Mouse (Mus musculus): ENCODE data around the gene M1ap. TPM values are rescaled to one million over a fixed set of nuclear protein-coding genes. Genes with fewer than 3 reads are reported as not detected.
A peak's percentile ranks its signal among the peaks of the same experiment; 100 is the strongest.

Gene M1ap
- polyA plus RNA-seq, 2 experiments from 2014 or later = 0.74 to 1.4 TPM

- peak; percentile 84 for ATAC-seq
Measured at GRCm38 (mm10) chr6:83038496-83039012, 91.9 kb downstream of the M1ap start.

DNA sequence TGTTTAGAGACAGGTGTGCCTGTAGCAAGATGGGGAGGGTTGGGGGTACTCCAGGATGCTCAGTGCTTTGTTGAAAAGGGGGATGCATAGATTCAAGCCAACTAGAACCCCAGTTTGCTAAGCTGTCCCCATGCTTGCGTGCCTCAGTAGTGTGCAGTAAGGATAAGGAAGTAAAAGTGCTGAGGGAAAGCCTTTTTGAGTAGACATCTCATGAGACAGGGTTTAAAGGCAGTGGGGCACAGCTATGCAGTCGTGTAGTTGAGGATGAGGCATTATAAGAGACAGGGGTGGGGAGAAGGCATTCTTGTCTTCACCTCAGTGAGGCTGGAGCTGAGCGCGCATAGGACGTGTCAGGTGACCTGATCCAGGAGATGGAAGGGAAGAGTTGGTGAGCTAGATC, 93.9 kb downstream of the M1ap start:
- no peak for ATAC-seq

DNA sequence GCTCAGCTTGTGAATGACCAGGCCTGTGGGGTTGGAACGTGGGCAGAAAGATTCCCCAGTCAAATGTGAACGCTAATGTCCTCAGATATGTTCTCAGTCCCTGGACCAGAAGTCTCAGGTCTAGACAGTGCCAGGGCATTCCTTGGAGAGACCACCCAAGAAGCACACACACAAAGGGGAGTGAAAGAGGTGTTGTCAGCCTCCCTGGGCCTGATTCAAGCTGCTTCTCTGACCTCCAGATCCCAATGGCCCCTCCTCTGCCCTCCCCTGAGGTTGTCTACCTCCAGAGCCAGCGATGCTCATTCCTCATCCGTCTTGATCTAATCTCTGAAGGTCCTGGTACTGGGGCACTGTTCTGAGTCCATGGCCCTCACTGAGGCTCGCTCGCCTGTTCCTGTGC, 96.9 kb downstream of the M1ap start:
- no peak for ATAC-seq

- no peak for ATAC-seq
Measured at GRCm38 (mm10) chr6:83043993-83044392, 97.3 kb downstream of the M1ap start.

- ATAC-seq = no peak
Measured at GRCm38 (mm10) chr6:83044742-83045141, 98.0 kb downstream of the M1ap start.

DNA sequence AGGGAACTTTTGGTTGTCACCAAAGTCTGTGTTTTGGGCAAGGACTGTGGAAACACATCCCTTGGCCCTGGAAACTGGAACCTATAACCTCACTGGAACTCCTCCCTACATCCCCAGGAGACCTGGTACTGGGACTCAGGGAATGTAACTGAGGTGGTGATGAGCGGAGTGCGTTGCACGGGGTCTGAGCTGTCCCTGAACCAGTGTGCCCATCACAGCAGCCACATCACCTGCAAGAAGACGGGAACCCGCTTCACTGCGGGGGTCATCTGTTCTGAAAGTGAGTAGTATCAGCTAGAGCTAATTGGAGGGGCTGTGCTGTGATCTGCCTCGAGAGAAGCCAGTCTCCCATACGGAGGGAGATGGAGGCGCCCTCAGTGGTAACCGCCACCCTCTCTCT, 102.7 kb downstream of the M1ap start:
- ATAC-seq = no peak

- peak; percentile 9 for ATAC-seq
Measured at GRCm38 (mm10) chr6:83053136-83053960, 106.6 kb downstream of the M1ap start.

- ATAC-seq = peak; percentile 94
Measured at GRCm38 (mm10) chr6:83054074-83054851, 107.6 kb downstream of the M1ap start, which contains the start of gene Aup1. TSS of gene Aup1 (plus strand) at chr6:83054521.

GRCm38 (mm10) chr6:83054871-83055431, 108.2 kb downstream of the M1ap start, which contains the start of gene Htra2:
TSS of gene Htra2 (minus strand) at chr6:83055273.
- peak; percentile 7 for ATAC-seq

DNA sequence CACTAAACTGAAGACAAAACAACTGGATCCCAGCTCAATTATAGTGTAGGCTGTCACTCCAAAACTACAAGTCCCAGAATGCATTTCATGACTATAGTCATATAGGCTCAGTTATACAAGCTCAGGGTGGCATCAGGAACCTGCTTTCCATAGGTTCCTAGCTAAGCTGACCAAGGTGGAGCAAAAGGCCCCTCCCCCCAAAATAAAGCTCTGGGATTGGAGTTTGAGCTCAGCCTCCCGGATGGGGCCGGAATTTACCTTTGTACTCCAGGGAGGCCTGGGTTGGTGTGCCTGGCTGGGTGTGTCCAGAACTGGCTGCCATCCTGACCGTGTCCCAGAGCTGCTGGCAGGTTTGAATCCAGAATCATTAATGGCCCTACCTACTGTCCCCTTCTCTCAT, 111.1 kb downstream of the M1ap start, which contains the start of gene Dqx1:
Dqx1 (plus strand) TSS at position 55 of the 400 bp plus-strand sequence.
- ATAC-seq = no peak

DNA sequence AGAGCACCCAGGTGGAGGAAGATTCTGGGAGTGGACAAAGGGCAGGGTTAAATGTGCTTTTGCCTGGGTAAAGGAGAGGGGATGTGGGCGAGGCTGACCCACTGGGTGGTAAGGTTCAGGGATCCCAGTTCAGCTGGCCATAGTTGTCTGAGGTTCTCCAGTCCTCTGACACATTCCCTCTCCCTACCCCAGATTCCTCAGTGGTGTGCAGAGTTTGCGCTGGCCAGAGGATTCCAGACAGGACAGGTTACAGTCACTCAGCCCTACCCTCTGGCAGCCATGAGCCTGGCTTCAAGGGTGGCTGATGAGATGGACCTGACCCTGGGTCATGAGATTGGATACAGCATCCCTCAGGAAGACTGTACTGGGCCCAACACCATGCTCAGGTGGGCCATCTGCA, 112.0 kb downstream of the M1ap start:
- ATAC-seq = no peak

GRCm38 (mm10) chr6:83065995-83066394, 119.3 kb downstream of the M1ap start:
- ATAC-seq = peak; percentile 41

DNA sequence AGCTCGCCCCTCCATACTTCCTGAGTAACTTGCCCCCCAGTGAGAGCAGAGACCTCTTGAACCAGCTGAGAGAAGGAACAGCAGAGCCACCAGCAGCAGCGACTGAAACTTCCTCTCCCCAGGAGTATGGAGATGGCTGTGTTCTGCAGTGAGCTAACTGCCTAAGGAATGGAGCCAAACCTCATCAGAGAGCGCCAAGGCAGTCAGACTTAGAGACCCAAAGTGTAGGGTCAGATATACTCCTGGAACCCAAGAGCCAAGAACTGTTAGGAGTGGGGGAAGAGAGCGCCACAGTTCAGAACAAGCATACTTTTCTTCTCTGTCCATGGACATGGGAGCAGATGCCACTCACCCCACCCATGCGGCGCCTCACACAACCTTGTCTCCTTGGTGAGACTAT, 119.7 kb downstream of the M1ap start:
- ATAC-seq = no peak

DNA sequence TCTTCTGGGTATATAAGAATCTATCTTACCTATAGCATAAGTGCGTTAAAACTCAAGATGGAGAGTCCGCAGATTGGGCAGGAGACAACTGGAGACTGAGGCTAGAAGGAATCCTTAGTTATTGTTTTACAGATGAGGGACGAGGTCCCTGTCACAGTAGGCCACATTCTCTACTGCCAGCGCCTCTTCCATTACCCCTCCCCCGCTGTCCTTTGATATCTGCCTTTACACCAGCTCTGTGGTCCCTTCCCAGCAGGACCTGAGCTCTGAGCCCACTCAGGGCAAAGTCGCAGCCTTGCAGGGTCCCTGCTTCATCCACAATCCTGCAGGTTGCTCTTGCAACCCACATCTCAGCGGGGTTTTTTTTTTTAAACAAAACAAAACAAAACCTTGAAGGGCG, 121.5 kb downstream of the M1ap start:
- no peak for ATAC-seq

GRCm38 (mm10) chr6:83068706-83069487, 122.2 kb downstream of the M1ap start:
- no peak for ATAC-seq

- ATAC-seq = no peak
Measured at GRCm38 (mm10) chr6:83069488-83070246, 123.0 kb downstream of the M1ap start.

DNA sequence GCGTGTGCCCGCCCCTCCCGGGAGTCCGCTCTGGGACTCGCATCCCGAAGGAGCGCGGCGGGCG, 123.4 kb downstream of the M1ap start, which contains the start of gene Tlx2:
Tlx2 (minus strand) TSS at position 47 of the 64 bp plus-strand sequence.
- no peak for ATAC-seq

DNA sequence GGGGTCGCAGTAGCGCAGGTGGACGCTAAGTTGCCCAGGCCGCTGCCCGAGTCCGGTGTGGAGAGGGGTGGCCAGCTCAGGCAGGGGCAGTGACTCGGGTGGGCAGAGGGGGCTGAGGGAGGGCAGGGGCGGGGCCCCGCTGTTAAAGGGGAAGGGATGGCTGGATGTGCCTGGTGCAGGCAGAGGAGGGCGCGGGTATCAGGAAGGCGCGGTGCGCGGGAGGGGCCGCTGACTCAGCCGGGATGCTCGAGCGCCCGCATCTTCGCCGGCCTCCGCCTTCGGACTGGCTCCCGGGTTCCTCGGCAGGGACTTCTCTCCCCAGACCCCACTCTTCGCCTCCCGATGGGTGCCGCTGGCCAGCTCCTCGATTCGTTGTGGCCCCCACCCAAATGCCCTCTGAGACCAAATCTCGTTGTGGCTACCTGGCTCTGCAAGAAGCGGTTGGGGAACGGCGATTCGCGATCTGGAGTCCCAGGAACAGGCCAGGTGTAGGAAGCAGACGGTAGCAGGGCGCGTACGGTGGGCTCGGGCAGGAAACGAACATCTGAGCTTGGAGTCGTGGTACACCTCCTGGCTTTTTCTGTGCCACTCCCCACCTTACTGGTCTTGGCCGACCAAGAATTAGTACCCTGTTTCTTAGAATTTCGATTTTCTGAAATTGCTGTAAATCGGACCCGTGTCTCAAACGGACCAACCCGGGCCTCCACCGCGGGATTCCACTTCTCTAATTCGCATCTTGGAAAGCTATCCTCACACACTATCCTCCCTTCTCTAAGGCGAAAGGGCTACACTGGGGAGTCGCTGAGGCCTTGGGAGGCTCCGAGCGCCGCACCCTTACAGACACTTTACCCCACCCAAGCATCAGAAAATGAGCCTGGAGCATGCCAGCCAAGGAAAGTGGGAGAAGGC, 123.9 kb downstream of the M1ap start:
- ATAC-seq = no peak

DNA sequence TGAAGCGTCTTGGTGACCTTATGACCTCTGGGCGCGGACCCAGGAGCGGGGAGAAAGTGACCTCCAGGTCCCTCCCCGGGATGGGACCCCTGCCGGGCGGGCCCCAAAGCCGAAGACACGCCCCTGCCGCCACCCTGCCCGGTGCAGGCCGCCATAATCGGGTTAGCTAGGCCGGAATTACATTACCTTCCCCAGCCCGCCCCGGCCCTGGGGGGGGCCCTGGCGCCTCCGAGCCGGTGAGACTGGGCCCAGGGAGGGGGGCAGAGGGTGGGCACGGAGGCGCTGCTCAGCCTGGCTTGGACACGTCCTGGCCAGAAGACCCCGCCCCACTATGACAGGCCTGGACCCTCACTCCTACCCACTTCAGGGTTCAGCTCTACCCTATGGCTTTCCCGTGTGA, 124.5 kb downstream of the M1ap start:
- no peak for ATAC-seq

DNA sequence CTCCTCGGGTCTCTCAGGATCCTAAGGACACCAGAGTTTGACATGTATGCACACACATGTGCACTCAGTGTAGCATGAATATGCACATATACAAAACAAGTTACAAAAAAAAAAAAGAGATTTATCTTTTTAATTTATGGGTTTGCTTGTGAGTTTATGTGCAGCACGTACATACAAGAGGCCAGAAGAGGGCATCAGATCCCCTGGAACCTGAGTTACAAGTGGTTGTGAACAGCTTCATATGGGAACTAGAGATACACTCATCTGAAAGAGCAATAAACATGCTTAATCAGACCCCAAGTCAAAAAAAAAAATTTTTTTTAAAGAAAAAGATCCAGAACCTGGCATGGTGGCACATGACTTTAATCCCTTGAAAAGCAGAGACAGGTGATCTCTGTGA, 128.3 kb downstream of the M1ap start:
- ATAC-seq = no peak

Data from activated CD4-positive, CD25-positive, alpha-beta regulatory T cell, adult 4 months (primary cell).